Mouse (Mus musculus): ENCODE data around the gene Wscd2. TPM values are rescaled to one million over a fixed set of nuclear protein-coding genes. Genes with fewer than 3 reads are reported as not detected.
A peak's percentile ranks its signal among the peaks of the same experiment; 100 is the strongest.

Wscd2 gene
- polyA plus RNA-seq, 1 experiment from 2014 or later: 3.4 TPM

- peak overlapping the region; percentile 53 for H3K4me3 ChIP-seq (ENCODE audit: low read depth, low read length)
- WGBS: 1% methylated on average over 60 of the region's 63 CpGs
- DNase-seq (ENCODE audit: low spot score): peak; percentile 79
- no peaks in the 10 kb centered on the region for H3K36me3 ChIP-seq (ENCODE audit: control insufficient read depth, insufficient read depth, low read length)
- H3K4me2 ChIP-seq (ENCODE audit: low read length): peak overlapping the region; percentile 89
- H3K9ac ChIP-seq (ENCODE audit: low read length): peak overlapping the region; percentile 81
- ATAC-seq: peak; percentile 89
- H3K9me3 ChIP-seq (replicated peaks; ENCODE audit: control insufficient read depth, low read length): no peaks in the 10 kb centered on the region
- peaks cover 16% of the 10 kb centered on the region for H3K4me1 ChIP-seq (ENCODE audit: control insufficient read depth, insufficient read depth, low read length)
- H3K27me3 ChIP-seq (replicated peaks; ENCODE audit: control insufficient read depth, insufficient read depth, low read length): 0 out of 2 replicates have a peak, but pooled peaks cover 10% of the 10 kb centered on the region
- H3K27ac ChIP-seq (ENCODE audit: low read depth, low read length): peak overlapping the region; percentile 70
These were observed 531 bp downstream of the Wscd2 start for GRCm38 (mm10) chr5:113490467-113491260.

DNA sequence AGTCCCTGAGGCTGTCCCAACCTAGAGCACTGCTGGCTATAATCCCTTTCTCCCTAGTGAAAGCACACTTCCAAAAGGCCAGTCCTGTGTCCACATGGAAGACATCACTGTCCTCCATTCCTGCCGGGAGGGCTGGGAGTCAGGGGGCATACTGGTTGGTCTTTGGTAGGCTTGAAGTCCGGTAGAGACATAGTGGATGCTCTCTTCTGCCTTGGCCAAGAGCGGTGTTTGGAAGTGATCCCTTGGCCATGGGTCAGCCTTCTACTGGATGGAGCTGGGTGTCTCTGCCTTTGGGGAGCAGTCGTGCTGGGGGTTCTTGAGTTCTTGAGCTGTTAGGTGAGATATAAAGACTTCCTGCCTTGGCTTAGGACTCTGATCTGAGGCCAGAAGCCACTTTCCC, 1.4 kb downstream of the Wscd2 start:
- ATAC-seq (no peak), DNase-seq (ENCODE audit: low spot score) (no peak)
- no peaks in the 10 kb centered on the region for H3K36me3 ChIP-seq (ENCODE audit: control insufficient read depth, insufficient read depth, low read length)
- H3K4me2 ChIP-seq (ENCODE audit: low read length): peak overlapping the region; percentile 89
- H3K27ac ChIP-seq (ENCODE audit: low read depth, low read length): no peak overlapping the region
- peak overlapping the region; percentile 53 for H3K4me3 ChIP-seq (ENCODE audit: low read depth, low read length)
- 0 out of 2 replicates have a peak, but pooled peaks cover 10% of the 10 kb centered on the region for H3K27me3 ChIP-seq (replicated peaks; ENCODE audit: control insufficient read depth, insufficient read depth, low read length)
- WGBS: 80% methylated on average over 4 of the region's 4 CpGs
- no peaks in the 10 kb centered on the region for H3K9me3 ChIP-seq (replicated peaks; ENCODE audit: control insufficient read depth, low read length)
- H3K9ac ChIP-seq (ENCODE audit: low read length): peak overlapping the region; percentile 81
- H3K4me1 ChIP-seq (ENCODE audit: control insufficient read depth, insufficient read depth, low read length): peaks cover 16% of the 10 kb centered on the region

DNA sequence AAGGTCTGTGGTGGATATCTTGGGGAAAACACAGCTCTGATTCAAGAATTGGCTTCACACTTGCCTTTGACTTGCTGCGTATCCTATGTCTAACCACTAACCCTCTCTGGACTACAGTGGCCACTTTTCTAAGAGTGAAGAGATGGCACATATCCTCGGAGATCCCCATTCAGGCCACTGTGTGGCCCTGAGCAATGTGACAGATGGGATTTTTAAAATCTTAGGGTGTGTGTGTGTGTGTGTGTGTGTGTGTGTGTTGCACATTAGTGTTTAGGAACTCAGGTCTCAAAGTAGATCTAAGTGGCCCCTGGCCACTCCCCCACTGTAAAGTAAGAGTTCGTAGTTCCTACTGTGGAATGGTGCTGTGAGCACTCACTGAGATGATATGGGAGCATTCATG, 1.9 kb downstream of the Wscd2 start:
- Histone ChIP-seq H3K27ac (ENCODE audit: low read depth, low read length) (no peak overlapping the region), H3K9ac (ENCODE audit: low read length) (0 out of 2 replicates have a peak overlapping the region, but pooled peaks have one; percentile 8)

DNA sequence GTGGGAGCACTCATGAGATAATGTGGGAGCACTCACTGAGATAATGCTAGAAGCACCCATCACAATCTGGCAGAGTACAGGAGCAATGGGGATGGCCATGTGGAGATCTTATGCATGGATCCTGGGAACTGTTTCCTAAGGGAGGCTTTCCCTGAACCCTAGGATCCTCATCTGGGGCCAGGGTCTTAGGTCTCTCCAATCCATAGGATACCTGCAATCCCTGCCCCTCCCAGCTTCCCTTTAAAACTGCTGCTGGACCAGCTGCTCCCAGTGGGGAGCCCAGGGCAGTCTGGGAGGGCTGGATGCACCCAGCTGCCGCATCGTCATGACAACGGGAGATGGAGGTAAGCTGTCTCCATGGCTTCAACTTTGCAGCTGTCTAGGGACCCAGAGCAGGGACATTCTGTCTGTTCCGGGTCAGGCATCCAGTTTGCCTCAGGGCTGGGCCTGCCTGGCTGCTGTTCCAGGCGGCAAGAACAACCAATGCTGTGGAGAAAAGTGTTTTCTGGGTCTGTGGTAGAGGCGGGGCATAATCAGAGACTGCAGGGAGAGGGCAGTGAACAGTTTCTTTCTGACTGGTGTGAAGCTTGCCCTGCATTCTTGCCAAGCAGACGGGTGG, 2.4 kb downstream of the Wscd2 start:
- Histone ChIP-seq H3K4me3 (ENCODE audit: low read depth, low read length) (no peak overlapping the region; the same call in 1 of the 2 replicates), H3K27me3 (replicated peaks; ENCODE audit: control insufficient read depth, insufficient read depth, low read length) (0 out of 2 replicates have a peak, but pooled peaks cover 10% of the 10 kb centered on the region), H3K27ac (ENCODE audit: low read depth, low read length) (no peak overlapping the region), H3K9ac (ENCODE audit: low read length) (peak overlapping the region; percentile 40; the same call in 1 of the 2 replicates), H3K36me3 (ENCODE audit: control insufficient read depth, insufficient read depth, low read length) (no peaks in the 10 kb centered on the region), H3K9me3 (replicated peaks; ENCODE audit: control insufficient read depth, low read length) (no peaks in the 10 kb centered on the region), H3K4me1 (ENCODE audit: control insufficient read depth, insufficient read depth, low read length) (peaks cover 16% of the 10 kb centered on the region), H3K4me2 (ENCODE audit: low read length) (peak overlapping the region; percentile 89)
- 0 out of 2 replicates have a peak, but pooled peaks have one; percentile 20 for ATAC-seq
- peak; percentile 66 for DNase-seq (ENCODE audit: low spot score)
- 5% methylated on average over 7 of the region's 7 CpGs for WGBS

More for the DNA sequence above, 1.9 kb downstream of the Wscd2 start:
- ATAC-seq (no peak), DNase-seq (ENCODE audit: low spot score) (no peak)
- Histone ChIP-seq H3K4me1 (ENCODE audit: control insufficient read depth, insufficient read depth, low read length) (peaks cover 16% of the 10 kb centered on the region), H3K4me2 (ENCODE audit: low read length) (peak overlapping the region; percentile 89), H3K27me3 (replicated peaks; ENCODE audit: control insufficient read depth, insufficient read depth, low read length) (0 out of 2 replicates have a peak, but pooled peaks cover 10% of the 10 kb centered on the region), H3K4me3 (ENCODE audit: low read depth, low read length) (peak overlapping the region; percentile 53; the same call in 1 of the 2 replicates), H3K9me3 (replicated peaks; ENCODE audit: control insufficient read depth, low read length) (no peaks in the 10 kb centered on the region), H3K36me3 (ENCODE audit: control insufficient read depth, insufficient read depth, low read length) (no peaks in the 10 kb centered on the region)
- WGBS: 89% methylated on average over 3 of the region's 3 CpGs

GRCm38 (mm10) chr5:113493997-113494396, 3.9 kb downstream of the Wscd2 start:
- 78% methylated on average over 8 of the region's 8 CpGs for WGBS
- Histone ChIP-seq H3K9me3 (replicated peaks; ENCODE audit: control insufficient read depth, low read length) (no peaks in the 10 kb centered on the region), H3K27me3 (replicated peaks; ENCODE audit: control insufficient read depth, insufficient read depth, low read length) (0 out of 2 replicates have a peak, but pooled peaks cover 10% of the 10 kb centered on the region), H3K4me3 (ENCODE audit: low read depth, low read length) (no peak overlapping the region), H3K4me2 (ENCODE audit: low read length) (0 out of 2 replicates have a peak overlapping the region, but pooled peaks have one; percentile 89), H3K27ac (ENCODE audit: low read depth, low read length) (no peak overlapping the region), H3K36me3 (ENCODE audit: control insufficient read depth, insufficient read depth, low read length) (no peaks in the 10 kb centered on the region), H3K4me1 (ENCODE audit: control insufficient read depth, insufficient read depth, low read length) (peaks cover 16% of the 10 kb centered on the region), H3K9ac (ENCODE audit: low read length) (no peak overlapping the region)
- DNase-seq (ENCODE audit: low spot score) (no peak), ATAC-seq (no peak)

DNA sequence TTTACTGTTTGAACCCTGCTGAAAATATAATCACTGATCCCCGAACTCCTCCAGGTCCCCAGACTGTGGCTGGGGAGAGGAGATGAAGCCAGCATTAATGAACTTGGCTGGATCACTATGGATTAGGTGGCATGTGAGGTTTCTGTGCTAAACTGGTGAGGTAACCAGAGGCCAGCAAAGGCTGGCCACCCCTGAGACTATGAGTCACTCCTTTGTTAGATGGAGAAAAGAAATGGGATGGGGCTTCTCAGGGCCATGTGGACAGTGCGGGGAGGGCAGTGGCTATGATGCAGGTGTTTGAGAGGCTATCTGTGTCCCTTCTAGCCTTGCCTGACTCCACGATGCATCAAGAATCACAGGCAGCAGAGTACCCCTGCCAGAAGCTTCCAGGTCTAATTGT, 6.8 kb downstream of the Wscd2 start:
- H3K4me3 ChIP-seq (ENCODE audit: low read depth, low read length): no peak overlapping the region
- no peaks in the 10 kb centered on the region for H3K36me3 ChIP-seq (ENCODE audit: control insufficient read depth, insufficient read depth, low read length)
- DNase-seq (ENCODE audit: low spot score): no peak
- H3K4me1 ChIP-seq (ENCODE audit: control insufficient read depth, insufficient read depth, low read length): peaks cover 7% of the 10 kb centered on the region; the same call in 1 of the 2 replicates
- no peak overlapping the region for H3K27ac ChIP-seq (ENCODE audit: low read depth, low read length)
- no peak for ATAC-seq
- WGBS: 53% methylated on average over 3 of the region's 3 CpGs
- no peak overlapping the region for H3K4me2 ChIP-seq (ENCODE audit: low read length)
- 0 out of 2 replicates have a peak, but pooled peaks cover 2% of the 10 kb centered on the region for H3K27me3 ChIP-seq (replicated peaks; ENCODE audit: control insufficient read depth, insufficient read depth, low read length)
- H3K9ac ChIP-seq (ENCODE audit: low read length): no peak overlapping the region
- no peaks in the 10 kb centered on the region for H3K9me3 ChIP-seq (replicated peaks; ENCODE audit: control insufficient read depth, low read length)

DNA sequence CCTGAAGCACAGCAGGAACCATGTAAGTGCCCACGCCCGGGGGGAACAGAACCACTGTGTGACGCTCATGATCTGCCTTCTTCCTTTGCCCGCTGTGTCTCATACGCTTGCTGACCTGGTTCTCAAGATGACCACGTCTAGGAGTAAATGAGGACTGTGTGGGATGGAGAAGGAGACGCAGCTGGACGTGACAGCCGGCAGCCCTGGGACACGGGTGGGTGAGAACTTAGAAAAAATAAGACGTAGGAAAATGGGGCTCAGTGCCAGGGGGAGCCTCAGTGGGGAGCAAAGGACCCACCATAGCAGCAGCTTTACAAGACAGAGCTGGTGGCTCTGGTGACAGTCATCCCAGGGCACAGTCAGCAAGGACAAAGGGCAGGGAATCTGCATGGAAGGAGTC, 9.3 kb downstream of the Wscd2 start:
- ATAC-seq: no peak
- H3K4me3 ChIP-seq (ENCODE audit: low read depth, low read length): no peak overlapping the region

DNA sequence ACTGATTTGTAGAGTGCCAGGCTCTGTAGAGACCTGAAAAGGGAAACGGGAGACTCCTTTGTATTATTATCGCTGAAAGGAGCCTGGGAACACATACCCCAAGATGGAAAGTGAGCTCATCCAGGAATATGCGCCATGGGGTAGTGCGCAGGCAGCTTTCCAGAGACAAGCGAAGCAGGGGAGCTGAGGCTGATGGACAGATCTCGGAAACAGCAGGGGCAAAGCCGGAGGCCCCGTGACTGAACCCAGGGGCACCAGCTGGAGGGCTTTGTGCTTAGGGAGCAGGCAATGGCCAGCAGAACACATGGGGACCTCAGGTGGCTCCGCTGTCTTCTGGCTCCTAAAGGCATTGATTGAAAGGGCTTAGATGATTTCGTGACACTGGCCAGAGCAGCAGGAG, 13.1 kb downstream of the Wscd2 start:
- WGBS: 4% methylated on average over 10 of the region's 10 CpGs
- peaks cover 13% of the 10 kb centered on the region for H3K4me1 ChIP-seq (ENCODE audit: control insufficient read depth, insufficient read depth, low read length)
- H3K27ac ChIP-seq (ENCODE audit: low read depth, low read length): peak overlapping the region; percentile 60; the same call in 1 of the 2 replicates
- H3K4me3 ChIP-seq (ENCODE audit: low read depth, low read length): no peak overlapping the region
- H3K36me3 ChIP-seq (ENCODE audit: control insufficient read depth, insufficient read depth, low read length): no peaks in the 10 kb centered on the region
- no peaks in the 10 kb centered on the region for H3K9me3 ChIP-seq (replicated peaks; ENCODE audit: control insufficient read depth, low read length)
- ATAC-seq (peak; percentile 50), DNase-seq (ENCODE audit: low spot score) (peak; percentile 72)
- H3K4me2 ChIP-seq (ENCODE audit: low read length): peak overlapping the region; percentile 31
- H3K9ac ChIP-seq (ENCODE audit: low read length): peak overlapping the region; percentile 22; the same call in 1 of the 2 replicates
- H3K27me3 ChIP-seq (replicated peaks; ENCODE audit: control insufficient read depth, insufficient read depth, low read length): no peaks in the 10 kb centered on the region

More for the DNA sequence above, 9.3 kb downstream of the Wscd2 start:
- no peaks in the 10 kb centered on the region for H3K36me3 ChIP-seq (ENCODE audit: control insufficient read depth, insufficient read depth, low read length)
- no peaks in the 10 kb centered on the region for H3K27me3 ChIP-seq (replicated peaks; ENCODE audit: control insufficient read depth, insufficient read depth, low read length)
- H3K4me2 ChIP-seq (ENCODE audit: low read length): no peak overlapping the region
- 86% methylated on average over 11 of the region's 11 CpGs for WGBS
- H3K27ac ChIP-seq (ENCODE audit: low read depth, low read length): no peak overlapping the region
- no peaks in the 10 kb centered on the region for H3K9me3 ChIP-seq (replicated peaks; ENCODE audit: control insufficient read depth, low read length)
- no peak overlapping the region for H3K9ac ChIP-seq (ENCODE audit: low read length)
- no peak for DNase-seq (ENCODE audit: low spot score)
- peaks cover 13% of the 10 kb centered on the region for H3K4me1 ChIP-seq (ENCODE audit: control insufficient read depth, insufficient read depth, low read length)
